Mouse (Mus musculus) kidney, adult 2 months (tissue): ENCODE results near the gene Rpl13a. TPM values are rescaled to one million over a fixed set of nuclear protein-coding genes. Genes with fewer than 3 reads are reported as not detected.
"Not testable (repeated sequence)": the region's sequence is repeated elsewhere in the genome, so short reads cannot be mapped to it uniquely, and the experiment has no call there.

Experiments used
- DNase-seq: peaks from one replicate; pipeline ENCODE4 v3.0.0; 2021
- H3K27ac ChIP-seq: fragments of 200-500 bp; 2 replicates; pipeline ENCODE4 v1.5.1; 2012; ENCODE audit warnings: low read depth, low read length, control low read depth, inconsistent platforms; ENCODE audit not compliant: insufficient read depth
- H3K27me3 ChIP-seq: fragments of 200-500 bp; replicated peaks from 2 replicates; pipeline ENCODE4 v1.6.1; 2012; ENCODE audit warnings: mild to moderate bottlenecking, moderate library complexity, low read length, inconsistent platforms; ENCODE audit not compliant: control insufficient read depth, insufficient read depth
- H3K36me3 ChIP-seq: fragments of 200-500 bp; 2 replicates; pipeline ENCODE4 v1.6.1; 2012; ENCODE audit warnings: mild to moderate bottlenecking, moderate library complexity, low read length, inconsistent platforms; ENCODE audit not compliant: control insufficient read depth, insufficient read depth
- H3K4me1 ChIP-seq: fragments of 200-500 bp; 2 replicates; pipeline ENCODE4 v1.6.1; 2011; ENCODE audit warnings: low read length; ENCODE audit not compliant: control insufficient read depth, insufficient read depth
- H3K4me3 ChIP-seq: fragments of 200-500 bp; 2 replicates; pipeline ENCODE4 v1.5.1; 2011; ENCODE audit warnings: mild to moderate bottlenecking, low read depth, low read length, control low read depth; ENCODE audit not compliant: insufficient read depth
- CTCF ChIP-seq: fragments of 200-500 bp; conservative IDR thresholded peaks from 2 replicates; pipeline ENCODE4 v1.5.1; 2011; ENCODE audit warnings: low read depth, mild to moderate bottlenecking, control low read depth, low read length, moderate library complexity, mixed read lengths; ENCODE audit not compliant: insufficient read depth, insufficient read length
- POLR2A ChIP-seq: fragments of 200-500 bp; IDR thresholded peaks from one replicate; pipeline ENCODE4 v1.6.1; 2011; ENCODE audit warnings: low read depth, low read length, control low read depth
- WGBS: fragments of 180-500 bp; shearing (Covaris S2); methylation state at CpG from one replicate; pipeline ENCODE4 v1.1.7; 2018; 5-methylcytosine and 5-hydroxymethylcytosine counted together
- polyA plus RNA-seq: library from polyadenylated mRNA; depleted of rRNA; stranded (reverse); fragments of >200 nt; gene quantifications from 2 replicates; pipeline ENCODE4 v1.2.3, GENCODE M21; 2012; rRNA removed

The Rpl13a gene
- polyA plus RNA-seq: 1,329 and 1,360 TPM in 2 replicates

DNA sequence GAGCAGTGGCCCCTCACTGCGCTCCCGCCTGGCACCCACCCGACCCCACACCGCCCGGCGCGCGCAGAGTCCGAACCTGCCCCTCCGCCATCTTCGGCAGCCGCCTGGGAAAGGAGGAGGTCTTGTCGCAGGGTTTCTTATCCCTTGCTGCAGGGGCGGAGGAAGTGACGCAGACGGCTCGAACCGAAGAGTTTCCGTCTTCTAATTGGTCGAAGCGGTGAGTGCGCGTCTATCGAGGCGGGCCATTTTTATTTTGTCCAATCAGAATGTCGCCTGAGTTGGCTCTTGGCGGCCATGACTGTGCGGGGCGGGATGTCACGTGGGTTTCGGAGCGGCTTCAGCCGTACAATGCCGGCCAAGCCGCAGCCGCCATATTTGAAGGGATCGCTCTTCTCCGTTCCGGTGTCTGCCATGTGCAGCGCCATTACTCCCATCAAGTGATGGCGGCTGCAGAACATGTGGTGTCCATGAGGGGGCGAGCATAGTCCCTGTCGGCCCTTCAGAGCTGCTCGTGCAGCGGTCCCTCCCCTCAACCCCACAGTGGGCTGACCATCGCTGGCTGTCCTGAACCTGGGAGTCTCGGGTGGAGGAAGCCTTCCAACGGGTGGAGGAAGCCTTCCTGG, at the start of gene Rpl13a:
Gene Rpl13a (minus strand): TSS at position 138 of the 623 bp plus-strand sequence.
- H3K27ac ChIP-seq: peak within 1 kb of the TSS; percentile 79
- no peaks in the 10 kb centered on the region for H3K27me3 ChIP-seq
- WGBS: under 1% methylated on average over 48 of the region's 48 CpGs
- peaks cover 11% of the 10 kb centered on the region; the same call in 1 of the 2 replicates for H3K36me3 ChIP-seq
- TF ChIP-seq CTCF (peak; percentile 80), POLR2A (peak; percentile 89)
- H3K4me1 ChIP-seq: peaks cover 15% of the 10 kb centered on the region; the same call in 1 of the 2 replicates
- peak; percentile 100 for DNase-seq
- peak within 1 kb of the TSS; percentile 77 for H3K4me3 ChIP-seq

DNA sequence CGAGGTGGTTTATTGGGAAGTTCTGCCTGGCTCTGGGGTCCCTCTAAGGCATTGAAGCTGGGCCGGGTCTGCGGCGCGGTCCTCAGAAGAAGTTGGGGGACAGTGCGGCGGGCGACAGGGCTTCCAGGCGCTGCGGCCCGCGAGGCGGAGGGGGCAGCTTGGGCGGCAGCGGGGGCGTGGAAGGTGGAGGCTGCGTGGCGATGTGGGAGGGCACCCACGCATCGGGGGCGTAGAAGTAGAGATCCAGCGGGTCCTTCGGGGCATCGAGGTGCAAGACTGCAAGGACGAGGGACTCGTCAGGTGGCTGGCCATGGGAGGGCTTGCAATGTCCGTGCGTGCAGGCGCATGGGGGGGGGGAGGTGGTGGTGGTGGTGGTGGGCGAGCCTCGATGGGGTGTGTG, 47.8 kb upstream of the Rpl13a start:
- WGBS: 6% methylated on average over 30 of the region's 31 CpGs
- Histone ChIP-seq H3K36me3 (no peaks in the 10 kb centered on the region), H3K4me3 (no peak overlapping the region), H3K4me1 (no peaks in the 10 kb centered on the region), H3K27me3 (peaks cover 5% of the 10 kb centered on the region), H3K27ac (no peak overlapping the region)
- TF ChIP-seq CTCF: no peak
- TF ChIP-seq POLR2A: no peak
- no peak for DNase-seq

DNA sequence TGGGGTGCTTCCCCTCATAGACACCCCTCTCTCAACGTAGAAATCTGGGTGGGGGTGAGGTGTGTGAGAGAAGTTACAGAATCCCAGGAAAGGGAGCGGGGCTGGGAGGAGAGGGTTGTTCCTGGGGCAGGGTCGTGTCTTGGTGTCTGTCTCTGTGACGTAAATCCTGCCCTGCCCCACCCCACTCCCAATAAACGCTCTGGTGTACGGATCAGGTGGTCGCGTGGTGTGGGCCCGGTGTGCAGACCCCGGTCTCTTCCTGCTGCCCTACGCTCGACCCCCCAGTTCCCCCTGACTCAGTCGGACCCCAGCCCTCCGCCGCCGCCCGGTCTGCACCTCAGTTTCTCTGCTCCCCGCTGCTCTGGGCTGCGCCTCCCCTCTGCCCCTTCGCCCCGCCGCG, 47.4 kb upstream of the Rpl13a start:
- Histone ChIP-seq H3K27me3 (peaks cover 4% of the 10 kb centered on the region), H3K4me1 (no peaks in the 10 kb centered on the region), H3K27ac (no peak overlapping the region), H3K4me3 (no peak overlapping the region), H3K36me3 (no peaks in the 10 kb centered on the region)
- WGBS: 6% methylated on average over 23 of the region's 23 CpGs
- TF ChIP-seq POLR2A (no peak), CTCF (no peak)
- no peak for DNase-seq

DNA sequence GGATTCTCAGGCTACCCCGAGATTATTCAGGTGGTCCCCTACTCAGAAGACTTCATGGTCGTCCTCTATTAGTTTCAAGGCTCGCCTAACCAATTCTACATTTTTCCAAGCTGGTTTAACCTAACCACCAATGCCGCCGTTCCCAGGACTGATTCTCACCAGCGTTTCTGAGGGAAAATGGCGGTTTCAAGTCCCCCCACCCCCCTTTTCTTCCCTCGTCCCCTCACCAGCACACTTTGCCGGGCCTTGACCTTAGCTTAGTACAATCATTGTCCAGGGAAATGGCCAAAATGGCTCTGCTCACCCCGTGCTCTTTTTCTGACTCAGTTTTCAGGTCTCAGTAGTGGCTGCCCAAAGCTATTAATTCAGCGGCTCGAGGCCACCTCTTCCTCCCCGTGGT, 46.8 kb upstream of the Rpl13a start:
- 5% methylated on average over 13 of the region's 13 CpGs for WGBS
- no peak for DNase-seq

DNA sequence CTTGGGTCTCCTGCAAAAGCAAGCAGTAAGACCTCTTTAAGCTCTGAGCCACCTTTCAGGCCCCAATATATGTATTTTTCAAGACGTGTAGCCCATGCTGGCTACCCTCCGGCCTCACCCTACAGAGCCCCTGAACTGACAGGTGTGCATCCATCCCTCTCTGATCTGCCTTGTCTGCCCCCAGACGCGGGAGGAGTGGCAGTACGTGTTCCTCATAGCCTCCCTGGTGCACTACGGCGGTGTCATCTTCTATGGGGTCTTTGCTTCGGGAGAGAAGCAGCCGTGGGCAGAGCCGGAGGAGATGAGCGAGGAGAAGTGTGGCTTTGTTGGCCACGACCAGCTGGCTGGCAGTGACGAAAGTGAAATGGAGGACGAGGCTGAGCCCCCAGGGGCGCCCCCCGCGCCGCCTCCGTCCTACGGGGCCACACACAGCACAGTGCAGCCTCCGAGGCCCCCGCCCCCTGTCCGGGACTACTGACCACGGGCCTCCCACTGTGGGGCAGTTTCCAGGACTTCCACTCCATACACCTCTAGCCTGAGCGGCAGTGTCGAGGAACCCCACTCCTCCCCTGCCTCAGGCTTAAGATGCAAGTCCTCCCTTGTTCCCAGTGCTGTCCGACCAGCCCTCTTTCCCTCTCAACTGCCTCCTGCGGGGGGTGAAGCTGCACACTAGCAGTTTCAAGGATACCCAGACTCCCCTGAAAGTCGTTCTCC, 46.2 kb upstream of the Rpl13a start:
- no peaks in the 10 kb centered on the region for H3K36me3 ChIP-seq

More for the DNA sequence above, 46.8 kb upstream of the Rpl13a start:
- no peak overlapping the region for H3K4me3 ChIP-seq
- H3K36me3 ChIP-seq: no peaks in the 10 kb centered on the region
- peaks cover 4% of the 10 kb centered on the region for H3K27me3 ChIP-seq
- no peaks in the 10 kb centered on the region for H3K4me1 ChIP-seq
- H3K27ac ChIP-seq: no peak overlapping the region
- TF ChIP-seq POLR2A: no peak
- no peak for TF ChIP-seq CTCF

DNA sequence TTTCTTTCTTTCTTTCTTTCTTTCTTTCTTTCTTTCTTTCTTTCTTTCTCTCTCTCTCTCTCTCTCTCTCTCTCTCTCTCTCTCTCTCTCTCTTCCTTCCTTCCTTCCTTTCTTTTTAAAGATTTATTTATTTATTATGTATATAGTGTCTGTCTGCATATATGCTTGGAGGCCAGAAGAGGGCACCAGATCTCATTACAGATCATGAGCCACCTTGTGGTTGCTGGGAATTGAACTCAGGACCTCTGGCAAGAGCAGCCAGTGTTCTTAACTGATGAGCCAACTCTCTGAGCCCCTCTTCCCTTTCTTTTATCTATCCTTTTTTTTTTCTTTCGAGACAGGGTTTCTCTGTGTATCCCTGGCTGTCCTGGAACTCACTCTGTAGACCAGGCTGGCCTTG, 45.2 kb upstream of the Rpl13a start:
- DNase-seq, H3K27ac ChIP-seq, H3K27me3 ChIP-seq, H3K4me3 ChIP-seq, H3K4me1 ChIP-seq, H3K36me3 ChIP-seq: not testable (repeated sequence)
- TF ChIP-seq CTCF: peak; percentile 45
- WGBS: 52% methylated on average over 1 of the region's 1 CpGs

More for the DNA sequence above, 46.2 kb upstream of the Rpl13a start:
- H3K4me1 ChIP-seq: no peaks in the 10 kb centered on the region
- no peak overlapping the region for H3K27ac ChIP-seq
- no peak overlapping the region for H3K4me3 ChIP-seq
- no peak for TF ChIP-seq POLR2A
- TF ChIP-seq CTCF: no peak
- peaks cover 4% of the 10 kb centered on the region for H3K27me3 ChIP-seq
- DNase-seq: no peak
- WGBS: 7% methylated on average over 27 of the region's 29 CpGs

DNA sequence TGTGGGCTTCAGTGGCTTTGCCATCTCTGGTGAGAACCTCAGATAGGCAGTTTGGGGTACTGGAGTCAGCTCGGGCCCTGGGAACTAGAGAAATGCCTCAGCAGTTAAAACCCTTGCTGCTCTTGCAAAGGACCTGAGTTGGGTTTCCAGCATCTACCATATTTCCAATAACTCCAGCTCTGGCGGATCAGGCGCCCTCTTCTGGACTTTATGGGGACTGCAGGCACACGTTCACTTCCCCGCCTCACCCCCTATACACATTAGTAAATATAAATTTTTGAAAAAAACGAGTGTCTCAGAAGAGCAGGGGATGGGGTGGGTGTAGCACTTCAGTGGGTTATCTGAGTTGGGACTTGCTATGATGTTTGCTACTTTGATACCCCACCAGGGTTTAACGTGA, 44.4 kb upstream of the Rpl13a start:
- Histone ChIP-seq H3K27me3 (peaks cover 4% of the 10 kb centered on the region), H3K4me3 (no peak overlapping the region), H3K27ac (no peak overlapping the region), H3K4me1 (no peaks in the 10 kb centered on the region), H3K36me3 (no peaks in the 10 kb centered on the region)
- 65% methylated on average over 7 of the region's 7 CpGs for WGBS
- no peak for DNase-seq
- TF ChIP-seq CTCF (peak; percentile 27; the same call in 1 of the 2 replicates), POLR2A (no peak)

DNA sequence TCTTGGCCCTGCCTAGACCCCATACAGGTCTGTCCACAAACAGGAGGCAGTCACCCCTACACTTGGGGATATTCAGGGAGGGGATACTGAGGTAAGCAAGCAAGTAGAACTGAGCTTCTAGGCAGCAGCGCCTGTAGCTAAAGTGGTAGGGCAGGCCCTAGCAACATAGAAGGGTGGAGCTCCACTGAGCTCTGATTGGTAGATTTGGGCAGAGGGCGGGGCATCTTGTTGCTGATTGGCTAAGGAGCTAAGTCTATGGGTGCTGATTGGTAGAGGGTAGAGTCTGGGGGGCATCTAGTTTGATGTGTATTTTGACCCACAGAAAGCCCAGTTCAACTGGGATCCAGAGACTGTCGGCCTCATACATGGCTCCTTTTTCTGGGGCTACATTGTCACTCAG, 40.9 kb upstream of the Rpl13a start:
- 91% methylated on average over 3 of the region's 3 CpGs for WGBS
- Histone ChIP-seq H3K36me3 (no peaks in the 10 kb centered on the region), H3K27ac (no peak overlapping the region), H3K4me1 (no peaks in the 10 kb centered on the region), H3K4me3 (no peak overlapping the region), H3K27me3 (peaks cover 2% of the 10 kb centered on the region)
- DNase-seq: no peak
- TF ChIP-seq POLR2A (no peak), CTCF (no peak)
